Mouse (Mus musculus): ENCODE results near the gene Bcas3. TPM values are rescaled to one million over a fixed set of nuclear protein-coding genes. Genes with fewer than 3 reads are reported as not detected.

The Bcas3 gene
- polyA plus RNA-seq, 1 experiment from 2014 or later = 18.1 TPM

- no peaks in the 10 kb centered on the region for H3K4me1 ChIP-seq (replicated peaks)
- H3K4me3 ChIP-seq (replicated peaks) = no peak overlapping the region
- no peaks in the 10 kb centered on the region for H3K36me3 ChIP-seq (replicated peaks)
- no peak for ATAC-seq (ENCODE audit: insufficient read depth)
- no peaks in the 10 kb centered on the region for H3K9me3 ChIP-seq (replicated peaks)
- 68% methylated on average over 6 of the region's 6 CpGs for WGBS (ENCODE audit: insufficient replicate concordance)
- H3K4me2 ChIP-seq = no peak overlapping the region
- H3K27ac ChIP-seq (replicated peaks) = no peak overlapping the region
- H3K27me3 ChIP-seq = no peaks in the 10 kb centered on the region
- H3K9ac ChIP-seq = no peak overlapping the region
Measured at GRCm38 (mm10) chr11:85427353-85427752, 74.4 kb downstream of the Bcas3 start.

GRCm38 (mm10) chr11:85428227-85428626 lies 75.3 kb downstream of the Bcas3 start:
- 49% methylated on average over 3 of the region's 3 CpGs for WGBS (ENCODE audit: insufficient replicate concordance)
- Histone ChIP-seq H3K27me3 (no peaks in the 10 kb centered on the region), H3K4me2 (no peak overlapping the region), H3K4me3 (replicated peaks) (no peak overlapping the region), H3K36me3 (replicated peaks) (no peaks in the 10 kb centered on the region), H3K4me1 (replicated peaks) (no peaks in the 10 kb centered on the region), H3K9me3 (replicated peaks) (no peaks in the 10 kb centered on the region), H3K9ac (no peak overlapping the region), H3K27ac (replicated peaks) (no peak overlapping the region)
- ATAC-seq (ENCODE audit: insufficient read depth) = no peak

- Histone ChIP-seq H3K27ac (replicated peaks) (no peak overlapping the region), H3K4me1 (replicated peaks) (no peaks in the 10 kb centered on the region), H3K36me3 (replicated peaks) (no peaks in the 10 kb centered on the region), H3K4me2 (no peak overlapping the region), H3K4me3 (replicated peaks) (no peak overlapping the region), H3K9me3 (replicated peaks) (no peaks in the 10 kb centered on the region), H3K9ac (no peak overlapping the region), H3K27me3 (no peaks in the 10 kb centered on the region)
- ATAC-seq (ENCODE audit: insufficient read depth) = no peak
- WGBS (ENCODE audit: insufficient replicate concordance) = 67% methylated on average over 11 of the region's 11 CpGs
Measured at GRCm38 (mm10) chr11:85430743-85431448, 77.9 kb downstream of the Bcas3 start.

GRCm38 (mm10) chr11:85447375-85447774 lies 94.4 kb downstream of the Bcas3 start:
- WGBS (ENCODE audit: insufficient replicate concordance) = 74% methylated on average over 5 of the region's 5 CpGs
- Histone ChIP-seq H3K9ac (no peak overlapping the region), H3K36me3 (replicated peaks) (no peaks in the 10 kb centered on the region), H3K27ac (replicated peaks) (no peak overlapping the region), H3K27me3 (no peaks in the 10 kb centered on the region), H3K9me3 (replicated peaks) (no peaks in the 10 kb centered on the region), H3K4me1 (replicated peaks) (no peaks in the 10 kb centered on the region), H3K4me3 (replicated peaks) (no peak overlapping the region), H3K4me2 (no peak overlapping the region)
- ATAC-seq (ENCODE audit: insufficient read depth) = no peak

- H3K4me3 ChIP-seq (replicated peaks) = no peak overlapping the region
- H3K27ac ChIP-seq (replicated peaks) = no peak overlapping the region
- no peaks in the 10 kb centered on the region for H3K4me1 ChIP-seq (replicated peaks)
- no peak overlapping the region for H3K9ac ChIP-seq
- no peaks in the 10 kb centered on the region for H3K27me3 ChIP-seq
- no peak for ATAC-seq (ENCODE audit: insufficient read depth)
- 63% methylated on average over 8 of the region's 8 CpGs for WGBS (ENCODE audit: insufficient replicate concordance)
- no peak overlapping the region for H3K4me2 ChIP-seq
- H3K36me3 ChIP-seq (replicated peaks) = no peaks in the 10 kb centered on the region
- no peaks in the 10 kb centered on the region for H3K9me3 ChIP-seq (replicated peaks)
Measured at GRCm38 (mm10) chr11:85453598-85454304, 100.8 kb downstream of the Bcas3 start.

GRCm38 (mm10) chr11:85454305-85454682 lies 101.3 kb downstream of the Bcas3 start:
- 68% methylated on average over 5 of the region's 5 CpGs for WGBS (ENCODE audit: insufficient replicate concordance)
- H3K9me3 ChIP-seq (replicated peaks) = no peaks in the 10 kb centered on the region
- no peaks in the 10 kb centered on the region for H3K4me1 ChIP-seq (replicated peaks)
- H3K9ac ChIP-seq = no peak overlapping the region
- H3K4me3 ChIP-seq (replicated peaks) = no peak overlapping the region
- H3K27ac ChIP-seq (replicated peaks) = no peak overlapping the region
- H3K4me2 ChIP-seq = no peak overlapping the region
- ATAC-seq (ENCODE audit: insufficient read depth) = no peak
- no peaks in the 10 kb centered on the region for H3K27me3 ChIP-seq
- H3K36me3 ChIP-seq (replicated peaks) = no peaks in the 10 kb centered on the region

- Histone ChIP-seq H3K4me3 (replicated peaks) (no peak overlapping the region), H3K4me2 (no peak overlapping the region), H3K27me3 (no peaks in the 10 kb centered on the region), H3K27ac (replicated peaks) (no peak overlapping the region), H3K9me3 (replicated peaks) (no peaks in the 10 kb centered on the region), H3K36me3 (replicated peaks) (no peaks in the 10 kb centered on the region), H3K4me1 (replicated peaks) (no peaks in the 10 kb centered on the region), H3K9ac (no peak overlapping the region)
- ATAC-seq (ENCODE audit: insufficient read depth) = no peak
- WGBS (ENCODE audit: insufficient replicate concordance) = 78% methylated on average over 7 of the region's 7 CpGs
Measured at GRCm38 (mm10) chr11:85461536-85461935, 108.6 kb downstream of the Bcas3 start.

GRCm38 (mm10) chr11:85469526-85469925 lies 116.6 kb downstream of the Bcas3 start:
- Histone ChIP-seq H3K36me3 (replicated peaks) (no peaks in the 10 kb centered on the region), H3K9ac (no peak overlapping the region), H3K27ac (replicated peaks) (no peak overlapping the region), H3K4me3 (replicated peaks) (no peak overlapping the region), H3K9me3 (replicated peaks) (no peaks in the 10 kb centered on the region), H3K4me2 (no peak overlapping the region), H3K4me1 (replicated peaks) (no peaks in the 10 kb centered on the region), H3K27me3 (no peaks in the 10 kb centered on the region)
- ATAC-seq (ENCODE audit: insufficient read depth) = no peak
- 63% methylated on average over 1 of the region's 1 CpGs for WGBS (ENCODE audit: insufficient replicate concordance)

- Histone ChIP-seq H3K4me3 (replicated peaks) (no peak overlapping the region), H3K9ac (no peak overlapping the region), H3K4me2 (no peak overlapping the region), H3K36me3 (replicated peaks) (no peaks in the 10 kb centered on the region), H3K27ac (replicated peaks) (no peak overlapping the region), H3K4me1 (replicated peaks) (no peaks in the 10 kb centered on the region), H3K9me3 (replicated peaks) (no peaks in the 10 kb centered on the region), H3K27me3 (no peaks in the 10 kb centered on the region)
- 58% methylated on average over 4 of the region's 4 CpGs for WGBS (ENCODE audit: insufficient replicate concordance)
- no peak for ATAC-seq (ENCODE audit: insufficient read depth)
Measured at GRCm38 (mm10) chr11:85470508-85470907, 117.5 kb downstream of the Bcas3 start.

- no peak overlapping the region for H3K4me2 ChIP-seq
- H3K4me3 ChIP-seq (replicated peaks) = no peak overlapping the region
- H3K27me3 ChIP-seq = no peaks in the 10 kb centered on the region
- no peaks in the 10 kb centered on the region for H3K9me3 ChIP-seq (replicated peaks)
- H3K36me3 ChIP-seq (replicated peaks) = no peaks in the 10 kb centered on the region
- H3K9ac ChIP-seq = no peak overlapping the region
- no peaks in the 10 kb centered on the region for H3K4me1 ChIP-seq (replicated peaks)
- no peak overlapping the region for H3K27ac ChIP-seq (replicated peaks)
- 60% methylated on average over 12 of the region's 12 CpGs for WGBS (ENCODE audit: insufficient replicate concordance)
- ATAC-seq (ENCODE audit: insufficient read depth) = no peak
Measured at GRCm38 (mm10) chr11:85474326-85474725, 121.4 kb downstream of the Bcas3 start.

- Histone ChIP-seq H3K9me3 (replicated peaks) (no peaks in the 10 kb centered on the region), H3K27me3 (no peaks in the 10 kb centered on the region), H3K4me1 (replicated peaks) (no peaks in the 10 kb centered on the region), H3K4me3 (replicated peaks) (no peak overlapping the region), H3K4me2 (no peak overlapping the region), H3K9ac (no peak overlapping the region), H3K36me3 (replicated peaks) (no peaks in the 10 kb centered on the region), H3K27ac (replicated peaks) (no peak overlapping the region)
- WGBS (ENCODE audit: insufficient replicate concordance) = 57% methylated on average over 6 of the region's 6 CpGs
- no peak for ATAC-seq (ENCODE audit: insufficient read depth)
Measured at GRCm38 (mm10) chr11:85482737-85483467, 129.9 kb downstream of the Bcas3 start.

Data from liver, embryonic 15.5 days (tissue).